Mouse (Mus musculus) ES-E14 (cell line): ENCODE measurements around the gene S1pr1.

Experiments used
- HCFC1 ChIP-seq: IDR thresholded peaks from 2 replicates; pipeline ENCODE4 v1.6.1; 2012; ENCODE audit warnings: low read length, inconsistent platforms, borderline replicate concordance; ENCODE audit not compliant: insufficient read depth
- ZC3H11A ChIP-seq: IDR thresholded peaks from 2 replicates; pipeline ENCODE4 v1.6.1; 2012; ENCODE audit warnings: low read depth, mild to moderate bottlenecking, inconsistent platforms, low read length, borderline replicate concordance
- ZNF384 ChIP-seq: IDR thresholded peaks from 2 replicates; pipeline ENCODE4 v1.6.1; 2012; ENCODE audit warnings: low read depth, low read length, inconsistent platforms

DNA sequence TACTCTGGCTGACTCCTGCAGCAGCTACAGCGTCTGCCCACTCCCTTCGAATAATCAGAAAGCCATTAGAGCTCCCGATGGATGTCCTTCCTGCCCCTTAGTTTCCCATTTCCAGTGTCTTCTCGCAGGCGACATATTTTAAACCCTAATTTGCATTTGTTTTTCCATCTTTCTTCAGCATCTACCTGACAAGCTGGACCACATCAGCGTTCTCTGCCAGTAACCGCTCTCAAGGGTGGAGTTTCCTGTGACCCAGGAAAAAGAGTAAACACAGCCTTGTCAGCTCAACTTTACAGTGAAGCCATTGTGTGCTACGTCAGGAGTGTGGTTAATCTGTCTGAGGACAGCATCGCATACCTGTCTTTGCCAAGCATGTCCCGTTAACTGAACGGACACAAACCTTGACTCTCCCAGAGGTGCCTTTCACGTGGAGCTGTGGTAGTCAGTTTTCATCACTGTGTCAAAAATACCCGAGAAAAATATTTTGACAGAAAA is 41.2 kb downstream of the S1pr1 start:
- TF ChIP-seq ZNF384 = no peak
- TF ChIP-seq ZC3H11A = no peak
- no peak for TF ChIP-seq HCFC1
